Comparison of ENCODE assay signal across 8 mouse cellular contexts in the genomic region with DNA sequence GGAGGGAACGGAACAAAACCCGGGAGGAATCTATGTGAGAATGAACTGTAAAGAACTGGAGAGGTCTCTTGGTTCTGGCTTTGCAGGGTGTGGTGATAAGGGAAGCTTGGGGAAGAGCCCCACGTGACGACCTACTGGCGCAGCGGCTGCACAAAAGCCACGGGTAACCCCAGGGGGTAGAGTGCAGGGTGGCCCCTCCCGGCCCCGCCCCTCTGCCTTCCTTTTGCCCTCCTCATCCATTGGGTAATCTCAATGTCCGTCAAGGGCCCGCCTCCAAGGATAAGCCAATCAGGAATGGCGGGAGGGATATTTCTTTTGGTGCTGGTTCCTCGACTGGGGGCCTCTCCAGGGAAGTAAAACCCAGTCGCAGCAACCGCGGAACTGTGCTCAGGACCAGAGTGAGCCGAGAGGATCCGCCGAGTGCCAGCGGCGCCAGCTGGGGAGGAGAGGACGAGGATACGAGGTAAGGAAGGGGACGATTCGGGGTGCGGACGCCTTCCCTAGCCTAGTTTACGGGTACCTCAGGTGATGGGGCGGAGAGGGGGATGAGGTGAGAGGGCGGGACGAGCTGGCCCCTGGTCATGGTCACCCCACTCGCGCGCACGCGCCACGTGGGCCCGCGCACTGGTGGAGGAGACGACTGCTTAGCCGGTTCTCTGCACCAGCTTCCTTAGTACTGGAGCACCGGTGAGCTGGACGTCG. TPM values are rescaled to one million over a fixed set of nuclear protein-coding genes. Genes with fewer than 3 reads are reported as not detected.
DNase-seq lines count a peak whose midpoint lies in the region; ATAC-seq and TF ChIP-seq lines count a peak whose summit lies in the region.

A gene (plus strand): TSS at position 319 of the 702 bp plus-strand sequence.

- H3K27me3 ChIP-seq in kidney, embryonic 14.5 days (ENCODE audit: control insufficient read depth, insufficient read depth, low read length) = no peaks in the 10 kb centered on the region
- no peaks in the 10 kb centered on the region for H3K27me3 ChIP-seq in limb, embryonic 15.5 days

- TF ChIP-seq POLR2A in bone marrow macrophage, adult 2 months (IDR thresholded peaks at IDR 0.05; ENCODE audit: borderline replicate concordance, low read depth, low read length) = no peak; the same call in 1 of the 2 replicates
- TF ChIP-seq POLR2A in embryonic fibroblast, embryonic 13.5 days (IDR thresholded peaks at IDR 0.05; ENCODE audit: low read depth, low read length) = peak; percentile 78

- no peaks in the 10 kb centered on the region for H3K9me3 ChIP-seq in kidney, embryonic 14.5 days (ENCODE audit: control insufficient read depth, low read length)
- no peaks in the 10 kb centered on the region for H3K9me3 ChIP-seq in limb, embryonic 15.5 days

- TF ChIP-seq CTCF in bone marrow macrophage, adult 2 months (IDR thresholded peaks at IDR 0.05; ENCODE audit: low read depth, low read length) = no peak
- TF ChIP-seq CTCF in embryonic fibroblast, embryonic 13.5 days (IDR thresholded peaks at IDR 0.05; ENCODE audit: borderline replicate concordance, insufficient read depth, low read length) = no peak

- H3K4me3 ChIP-seq in bone marrow macrophage, adult 2 months (ENCODE audit: insufficient read depth, low read length) = peak within 1 kb of the TSS; percentile 95
- H3K4me3 ChIP-seq in embryonic fibroblast, embryonic 13.5 days (ENCODE audit: insufficient read depth, low read length) = peak within 1 kb of the TSS; percentile 65
- H3K4me3 ChIP-seq in kidney, embryonic 14.5 days (ENCODE audit: low read length) = peak within 1 kb of the TSS; percentile 78
- peak within 1 kb of the TSS; percentile 56 for H3K4me3 ChIP-seq in limb, embryonic 15.5 days

- 1% methylated on average over 44 of the region's 44 CpGs for WGBS in kidney, embryonic 14.5 days
- WGBS in limb, embryonic 15.5 days = under 1% methylated on average over 44 of the region's 44 CpGs

- peaks cover 20% of the 10 kb centered on the region for H3K36me3 ChIP-seq in kidney, embryonic 14.5 days (ENCODE audit: control insufficient read depth, insufficient read depth, low read length)
- peaks cover 22% of the 10 kb centered on the region for H3K36me3 ChIP-seq in limb, embryonic 15.5 days

- peak within 1 kb of the TSS; percentile 90 for H3K27ac ChIP-seq in bone marrow macrophage, adult 2 months (ENCODE audit: insufficient read depth, low read depth, low read length)
- no peak within 1 kb of the TSS for H3K27ac ChIP-seq in embryonic fibroblast, embryonic 13.5 days (ENCODE audit: insufficient read depth, low read length)
- H3K27ac ChIP-seq in kidney, embryonic 14.5 days (ENCODE audit: low read depth, low read length) = peak within 1 kb of the TSS; percentile 74; the same call in 1 of the 2 replicates
- peak within 1 kb of the TSS; percentile 73 for H3K27ac ChIP-seq in limb, embryonic 15.5 days

- DNase-seq in A20 (ENCODE audit: low read depth, low spot score) = peak; percentile 99
- DNase-seq in heart, adult 9 months (ENCODE audit: low spot score in 2 of 2) = peak; percentile 95 to 96
- DNase-seq in monocyte, adult 2 months (ENCODE audit: low read depth in 1 of 2, low spot score in 2 of 2) = peak; percentile 68 to 79
- peak; percentile 91 to 93 for DNase-seq in spleen, postnatal 36 days (ENCODE audit: low spot score in 2 of 2)

- H3K4me2 ChIP-seq in kidney, embryonic 14.5 days (replicated peaks; ENCODE audit: low read depth, low read length) = peak within 1 kb of the TSS; percentile 73
- H3K4me2 ChIP-seq in limb, embryonic 15.5 days = peak within 1 kb of the TSS; percentile 69

- peak within 1 kb of the TSS; percentile 72 for H3K9ac ChIP-seq in kidney, embryonic 14.5 days (ENCODE audit: low read depth, low read length)
- H3K9ac ChIP-seq in limb, embryonic 15.5 days = peak within 1 kb of the TSS; percentile 29

- peaks cover 17% of the 10 kb centered on the region for H3K4me1 ChIP-seq in bone marrow macrophage, adult 2 months (ENCODE audit: control insufficient read depth, insufficient read depth, low read length)
- no peaks in the 10 kb centered on the region for H3K4me1 ChIP-seq in embryonic fibroblast, embryonic 13.5 days (ENCODE audit: control insufficient read depth, insufficient read depth, low read length)
- 0 out of 2 replicates have a peak, but pooled peaks cover 9% of the 10 kb centered on the region for H3K4me1 ChIP-seq in kidney, embryonic 14.5 days (ENCODE audit: control insufficient read depth, insufficient read depth, low read length)
- H3K4me1 ChIP-seq in limb, embryonic 15.5 days = peaks cover 13% of the 10 kb centered on the region

- peak; percentile 97 for ATAC-seq in kidney, embryonic 14.5 days (ENCODE audit: low FRiP score, low TSS enrichment)
- ATAC-seq in limb, embryonic 15.5 days (ENCODE audit: insufficient number of reproducible peaks, low FRiP score, low TSS enrichment, low read depth) = peak; percentile 89

RNA-seq across cellular contexts. Expression of the gene that starts here (rescaled TPM):
- polyA plus RNA-seq in bone marrow macrophage, adult 2 months (2012; ENCODE audit: insufficient read depth, insufficient read length, missing spikeins) = 8.0 and 9.1 TPM in 2 replicates
- 4.0 and 5.1 TPM in 2 replicates for polyA plus RNA-seq in embryonic fibroblast, embryonic 13.5 days (2011; ENCODE audit: insufficient read length, low read depth, missing spikeins)
- polyA plus RNA-seq in kidney, embryonic 14.5 days (2014; fragmentation: Nextera tagmentation; extraction: Ambion mirVana) = 15.1 and 18.7 TPM in 2 replicates
- polyA plus RNA-seq in limb, embryonic 15.5 days (2015; fragmentation: Nextera tagmentation; extraction: Ambion mirVana) = 8.8 and 10.1 TPM in 2 replicates
